Mouse (Mus musculus): ENCODE measurements around the gene Chl1. TPM values are rescaled to one million over a fixed set of nuclear protein-coding genes. Genes with fewer than 3 reads are reported as not detected.

Gene Chl1
- polyA plus RNA-seq, 1 experiment: not detected

DNA sequence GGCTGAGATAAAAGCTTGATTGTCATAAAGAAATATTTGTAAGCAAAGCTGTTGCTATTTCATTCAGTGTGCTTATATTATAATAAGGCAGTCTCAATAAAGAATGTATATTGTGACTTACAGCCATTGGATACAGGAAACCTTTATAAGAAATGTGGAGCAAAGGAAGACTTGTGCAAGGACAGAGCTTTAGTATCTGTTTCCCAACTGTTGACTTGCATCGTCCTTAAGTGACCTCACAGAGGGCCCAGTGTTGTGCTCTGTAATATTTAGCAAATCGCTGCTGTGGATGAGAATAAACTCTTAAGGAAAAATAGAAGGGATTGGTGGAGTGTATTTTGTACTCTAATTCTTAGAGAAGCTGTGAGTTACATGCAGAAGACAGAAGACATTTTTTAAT, 23.6 kb downstream of the Chl1 start:
- TF ChIP-seq CTCF (IDR thresholded peaks at IDR 0.05; ENCODE audit: low read depth, low read length): no peak
- no peak for TF ChIP-seq POLR2A (IDR thresholded peaks at IDR 0.05; ENCODE audit: borderline replicate concordance, low read depth, low read length)
- Histone ChIP-seq H3K27ac (ENCODE audit: insufficient read depth, low read depth, low read length) (no peak overlapping the region), H3K4me3 (ENCODE audit: insufficient read depth, low read length) (no peak overlapping the region), H3K4me1 (ENCODE audit: control insufficient read depth, insufficient read depth, low read length) (no peaks in the 10 kb centered on the region)

DNA sequence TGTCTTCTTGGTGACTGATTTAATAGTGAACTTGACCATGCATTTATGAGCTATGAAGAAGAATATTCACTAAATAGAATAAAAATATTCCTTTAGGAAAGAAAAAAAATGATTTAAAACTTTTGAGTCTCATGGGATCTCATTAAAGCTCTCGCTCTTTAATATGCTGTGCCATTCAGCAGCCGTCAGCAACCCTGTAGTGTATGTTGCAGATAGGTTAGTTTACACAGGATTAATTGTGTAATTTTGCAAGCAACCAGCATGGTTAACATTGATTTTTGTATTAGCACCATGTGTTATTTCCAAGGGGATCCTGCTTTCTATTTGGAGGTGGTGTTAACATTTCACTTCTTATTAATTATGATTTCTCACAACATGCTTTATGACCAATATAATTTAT, 32.2 kb downstream of the Chl1 start:
- TF ChIP-seq CTCF (IDR thresholded peaks at IDR 0.05; ENCODE audit: low read depth, low read length) (no peak), POLR2A (IDR thresholded peaks at IDR 0.05; ENCODE audit: borderline replicate concordance, low read depth, low read length) (no peak)

DNA sequence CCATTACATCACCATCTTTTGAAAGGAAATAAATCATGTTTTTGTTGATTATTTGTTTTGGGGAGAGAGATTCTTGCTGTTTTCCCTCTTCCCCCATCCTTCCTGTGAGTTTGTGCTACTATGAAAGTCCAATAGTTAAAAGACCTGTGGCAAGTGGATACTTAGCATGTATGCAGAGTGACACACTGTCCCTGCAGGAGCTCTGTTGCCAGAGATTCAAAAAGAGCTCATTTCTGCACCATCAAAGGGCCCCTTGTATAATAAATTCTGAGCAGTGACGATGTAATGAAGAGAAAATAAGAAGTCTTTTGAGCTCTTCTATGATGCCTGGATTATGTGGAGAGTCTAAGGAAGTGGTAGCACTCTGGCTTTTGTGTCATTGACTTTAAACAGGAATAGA, 33.4 kb downstream of the Chl1 start:
- TF ChIP-seq CTCF (IDR thresholded peaks at IDR 0.05; ENCODE audit: low read depth, low read length): no peak
- no peak for TF ChIP-seq POLR2A (IDR thresholded peaks at IDR 0.05; ENCODE audit: borderline replicate concordance, low read depth, low read length)
- Histone ChIP-seq H3K4me3 (ENCODE audit: insufficient read depth, low read length) (no peak overlapping the region), H3K4me1 (ENCODE audit: control insufficient read depth, insufficient read depth, low read length) (no peaks in the 10 kb centered on the region), H3K27ac (ENCODE audit: insufficient read depth, low read depth, low read length) (no peak overlapping the region)

More for the DNA sequence above, 32.2 kb downstream of the Chl1 start:
- Histone ChIP-seq H3K4me3 (ENCODE audit: insufficient read depth, low read length) (no peak overlapping the region), H3K27ac (ENCODE audit: insufficient read depth, low read depth, low read length) (no peak overlapping the region), H3K4me1 (ENCODE audit: control insufficient read depth, insufficient read depth, low read length) (no peaks in the 10 kb centered on the region)

DNA sequence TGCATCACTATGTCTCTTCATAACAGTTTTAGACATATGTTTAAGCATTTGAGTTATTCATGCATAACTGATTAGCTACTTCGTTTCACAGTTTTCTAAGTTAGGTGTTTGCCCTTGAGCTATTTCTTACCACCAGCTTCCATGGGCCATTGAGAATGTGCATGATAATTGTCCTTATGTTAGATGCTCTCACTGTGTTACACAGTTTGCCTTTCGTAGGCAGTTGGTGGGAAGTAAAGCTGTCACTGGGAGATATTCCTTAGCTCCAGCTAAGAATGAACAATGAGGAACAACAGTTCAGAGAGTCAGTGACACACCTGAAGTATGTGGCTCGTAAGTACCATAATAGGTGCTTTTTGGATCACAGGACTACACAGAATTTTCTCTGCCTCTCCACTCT, 35.9 kb downstream of the Chl1 start:
- no peak for TF ChIP-seq CTCF (IDR thresholded peaks at IDR 0.05; ENCODE audit: low read depth, low read length)
- no peak for TF ChIP-seq POLR2A (IDR thresholded peaks at IDR 0.05; ENCODE audit: borderline replicate concordance, low read depth, low read length)

DNA sequence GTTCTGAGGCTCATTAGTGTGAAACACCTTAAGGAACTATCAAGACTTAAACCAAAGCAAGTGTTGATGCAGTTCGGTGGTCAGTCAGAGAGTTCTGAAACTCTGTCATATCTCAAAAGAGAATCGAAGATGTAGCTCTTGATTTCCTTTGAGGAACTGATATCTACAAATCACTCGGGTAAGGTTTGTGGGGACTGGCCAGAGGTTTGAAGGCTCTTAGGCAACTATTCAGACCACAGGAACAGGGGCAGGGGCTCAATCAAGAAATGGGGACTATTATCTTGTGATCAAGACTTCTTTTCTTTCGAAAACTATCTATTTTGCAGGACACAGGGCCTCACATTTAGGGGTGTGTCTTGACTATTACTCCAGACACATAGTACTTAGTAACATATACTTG, 39.5 kb downstream of the Chl1 start:
- no peak for TF ChIP-seq POLR2A (IDR thresholded peaks at IDR 0.05; ENCODE audit: borderline replicate concordance, low read depth, low read length)
- no peak for TF ChIP-seq CTCF (IDR thresholded peaks at IDR 0.05; ENCODE audit: low read depth, low read length)
- Histone ChIP-seq H3K4me1 (ENCODE audit: control insufficient read depth, insufficient read depth, low read length) (no peaks in the 10 kb centered on the region), H3K27ac (ENCODE audit: insufficient read depth, low read depth, low read length) (no peak overlapping the region), H3K4me3 (ENCODE audit: insufficient read depth, low read length) (no peak overlapping the region)

More for the DNA sequence above, 35.9 kb downstream of the Chl1 start:
- Histone ChIP-seq H3K4me3 (ENCODE audit: insufficient read depth, low read length) (no peak overlapping the region), H3K27ac (ENCODE audit: insufficient read depth, low read depth, low read length) (no peak overlapping the region), H3K4me1 (ENCODE audit: control insufficient read depth, insufficient read depth, low read length) (no peaks in the 10 kb centered on the region)

DNA sequence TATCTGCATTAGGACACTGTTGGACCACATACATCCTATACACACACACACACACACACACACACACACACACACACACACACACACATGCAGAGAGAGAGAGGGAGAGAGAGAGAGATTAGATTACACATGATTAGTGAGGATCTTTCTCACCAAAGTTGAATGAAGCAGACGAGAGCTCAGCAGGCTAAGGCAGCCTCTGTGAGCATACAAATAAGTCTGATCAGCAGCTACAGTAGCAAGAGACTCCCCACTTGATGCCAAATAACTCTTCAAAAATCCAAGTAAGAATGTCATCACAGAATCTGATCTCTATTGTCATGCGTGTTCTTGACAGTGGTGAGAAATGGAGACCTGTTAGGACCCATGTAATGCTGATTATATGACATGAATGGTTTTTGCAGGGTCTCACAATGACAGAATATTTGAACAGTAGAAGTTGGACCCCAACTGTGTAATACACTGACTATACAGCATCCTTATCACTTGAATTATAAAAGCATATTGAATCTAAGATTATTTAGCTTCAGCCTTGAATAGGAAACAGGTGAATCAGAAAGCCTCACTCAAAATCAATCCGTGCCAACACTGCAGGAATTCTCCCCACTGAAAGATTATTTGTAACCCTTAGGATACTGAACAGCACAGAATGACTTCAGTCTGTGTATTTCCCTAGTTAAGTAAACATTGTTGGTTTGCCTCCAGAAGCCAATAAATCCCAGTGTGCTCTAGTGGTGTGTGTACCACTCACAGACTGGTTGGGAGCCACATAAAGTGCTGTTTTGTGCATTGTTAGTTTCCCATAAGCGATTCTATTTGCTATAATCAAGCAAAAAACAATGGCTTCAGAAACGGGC, 47.9 kb downstream of the Chl1 start:
- Histone ChIP-seq H3K27ac (ENCODE audit: insufficient read depth, low read depth, low read length) (no peak overlapping the region), H3K4me3 (ENCODE audit: insufficient read depth, low read length) (no peak overlapping the region), H3K4me1 (ENCODE audit: control insufficient read depth, insufficient read depth, low read length) (no peaks in the 10 kb centered on the region)
- no peak for TF ChIP-seq POLR2A (IDR thresholded peaks at IDR 0.05; ENCODE audit: borderline replicate concordance, low read depth, low read length)

DNA sequence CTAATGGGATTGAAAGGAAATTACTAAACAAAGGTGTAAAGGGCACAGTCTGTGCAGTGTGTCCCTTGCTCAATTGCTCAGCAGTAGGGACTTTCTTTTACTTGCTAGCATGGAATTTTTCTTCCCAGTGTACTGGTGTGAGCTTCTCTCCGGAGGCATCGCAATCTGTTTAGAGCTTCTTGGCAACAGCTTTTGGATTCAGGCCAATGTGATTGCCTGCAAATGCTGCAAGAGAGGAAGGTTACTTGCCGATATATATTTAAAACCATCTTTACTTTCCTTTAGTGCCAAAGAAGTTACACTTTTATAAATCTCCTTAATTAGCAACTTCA, 48.5 kb downstream of the Chl1 start:
- no peak overlapping the region for H3K4me3 ChIP-seq (ENCODE audit: insufficient read depth, low read length)
- H3K27ac ChIP-seq (ENCODE audit: insufficient read depth, low read depth, low read length): no peak overlapping the region
- H3K4me1 ChIP-seq (ENCODE audit: control insufficient read depth, insufficient read depth, low read length): no peaks in the 10 kb centered on the region
- TF ChIP-seq POLR2A (IDR thresholded peaks at IDR 0.05; ENCODE audit: borderline replicate concordance, low read depth, low read length) (no peak), CTCF (IDR thresholded peaks at IDR 0.05; ENCODE audit: low read depth, low read length) (no peak)

DNA sequence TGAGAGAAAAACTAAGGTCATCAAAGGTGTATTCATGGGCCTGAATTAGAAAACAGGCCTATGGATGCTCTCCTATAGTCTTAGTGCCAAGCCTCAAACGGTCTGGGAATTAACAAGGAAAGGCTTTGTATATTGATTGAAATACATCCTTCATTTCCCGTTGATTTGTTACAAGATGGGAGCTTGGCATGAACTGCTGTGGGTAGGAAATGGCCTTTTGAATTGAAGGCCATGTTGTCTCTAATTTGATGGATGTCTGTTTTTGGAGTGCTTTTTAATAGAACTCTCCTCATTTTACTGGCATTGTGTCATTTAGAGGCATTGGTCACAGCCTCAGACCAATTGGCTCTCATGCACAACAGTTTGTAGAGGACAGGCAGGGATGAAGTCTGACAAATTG, 49.0 kb downstream of the Chl1 start:
- no peak overlapping the region for H3K4me3 ChIP-seq (ENCODE audit: insufficient read depth, low read length)
- no peak overlapping the region for H3K27ac ChIP-seq (ENCODE audit: insufficient read depth, low read depth, low read length)
- no peaks in the 10 kb centered on the region for H3K4me1 ChIP-seq (ENCODE audit: control insufficient read depth, insufficient read depth, low read length)
- no peak for TF ChIP-seq CTCF (IDR thresholded peaks at IDR 0.05; ENCODE audit: low read depth, low read length)
- TF ChIP-seq POLR2A (IDR thresholded peaks at IDR 0.05; ENCODE audit: borderline replicate concordance, low read depth, low read length): no peak

DNA sequence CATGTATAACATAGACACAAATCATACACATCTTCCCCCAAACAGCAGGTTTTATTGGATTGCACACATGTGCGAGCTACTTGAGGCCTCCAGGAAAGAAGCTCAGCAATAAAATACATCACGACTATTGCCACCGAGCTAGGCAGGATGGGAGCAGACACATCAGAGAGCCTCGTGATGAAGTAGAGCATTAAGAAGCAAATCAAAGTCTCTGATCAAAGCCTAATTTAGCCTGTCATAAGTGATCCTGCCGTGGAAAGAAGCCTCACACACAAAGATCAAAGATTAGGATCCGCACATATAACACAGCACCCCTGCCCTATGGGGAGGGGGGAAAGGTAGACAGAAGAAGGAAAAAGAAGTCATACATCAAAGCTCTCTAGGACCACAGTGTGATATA, 54.4 kb downstream of the Chl1 start:
- TF ChIP-seq POLR2A (IDR thresholded peaks at IDR 0.05; ENCODE audit: borderline replicate concordance, low read depth, low read length) (no peak), CTCF (IDR thresholded peaks at IDR 0.05; ENCODE audit: low read depth, low read length) (no peak)
- no peak overlapping the region for H3K4me3 ChIP-seq (ENCODE audit: insufficient read depth, low read length)
- H3K4me1 ChIP-seq (ENCODE audit: control insufficient read depth, insufficient read depth, low read length): no peaks in the 10 kb centered on the region
- no peak overlapping the region for H3K27ac ChIP-seq (ENCODE audit: insufficient read depth, low read depth, low read length)

DNA sequence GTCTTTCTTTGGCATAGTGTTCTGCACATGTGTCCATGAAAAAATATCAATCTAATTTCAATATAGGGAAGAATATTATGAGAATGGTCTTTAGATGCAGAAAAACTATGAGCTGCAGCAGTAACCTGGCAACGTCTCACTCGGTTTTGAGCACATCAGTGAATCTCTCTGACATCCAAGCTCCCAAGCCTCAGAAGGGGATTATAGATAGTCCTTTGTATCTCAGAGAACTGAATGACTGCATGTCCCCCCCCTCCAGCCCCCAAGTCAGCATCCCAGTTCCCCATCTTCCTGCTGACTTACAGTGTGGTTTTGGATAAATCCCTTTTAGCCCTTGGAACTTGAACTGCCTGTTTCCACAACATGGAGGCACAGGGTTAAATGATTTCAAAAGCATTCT, 56.9 kb downstream of the Chl1 start:
- no peak overlapping the region for H3K4me3 ChIP-seq (ENCODE audit: insufficient read depth, low read length)
- no peak overlapping the region for H3K27ac ChIP-seq (ENCODE audit: insufficient read depth, low read depth, low read length)
- no peaks in the 10 kb centered on the region for H3K4me1 ChIP-seq (ENCODE audit: control insufficient read depth, insufficient read depth, low read length)
- TF ChIP-seq CTCF (IDR thresholded peaks at IDR 0.05; ENCODE audit: low read depth, low read length) (no peak), POLR2A (IDR thresholded peaks at IDR 0.05; ENCODE audit: borderline replicate concordance, low read depth, low read length) (no peak)
